19 mouse cellular contexts compared by ENCODE assay signal in the genomic region with DNA sequence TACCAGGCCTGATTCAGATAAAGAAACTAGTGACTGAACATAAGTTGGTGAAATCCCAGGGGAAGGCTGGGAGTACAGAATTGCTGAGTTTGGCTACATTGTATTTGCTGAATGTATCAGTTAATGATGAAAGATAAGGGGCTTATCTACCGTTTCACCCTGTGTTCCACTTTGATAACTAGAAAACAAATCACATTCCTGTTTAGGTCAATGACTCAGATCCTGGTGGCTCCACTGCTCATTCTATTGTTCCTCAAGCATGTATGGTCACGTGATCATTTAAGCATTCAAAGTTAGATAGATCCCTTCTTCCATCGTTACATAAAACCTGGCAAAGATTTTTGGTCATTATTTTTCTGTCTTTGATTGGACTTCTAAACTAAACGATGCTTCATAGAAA. TPM values are rescaled to one million over a fixed set of nuclear protein-coding genes. Genes with fewer than 3 reads are reported as not detected.
"Had no signal": no experiment of that assay in that cellular context is flagged by ENCODE, and none has a peak within 500 bp of the region (broad histone marks: within the 10 kb centered on the region; RNA-seq: fewer than 3 reads in every experiment).

No protein-coding gene starts in this region.

- DNase-seq: lung, adult 2 months; spleen, adult 18-20 months; thymus, postnatal 36 days had no signal

- H3K4me2 ChIP-seq: kidney, embryonic 15.5 days; limb, embryonic 12.5 days; liver, embryonic 11.5 days; liver, embryonic 15.5 days; midbrain, embryonic 13.5 days had no signal

- H3K4me3 ChIP-seq: kidney, embryonic 15.5 days; limb, embryonic 12.5 days; liver, embryonic 15.5 days; midbrain, embryonic 13.5 days had no signal

- H3K9ac ChIP-seq: kidney, embryonic 15.5 days; limb, embryonic 12.5 days; liver, embryonic 15.5 days; midbrain, embryonic 13.5 days had no signal

- H3K36me3 ChIP-seq: kidney, embryonic 15.5 days; limb, embryonic 12.5 days; liver, embryonic 15.5 days; midbrain, embryonic 13.5 days had no signal

- H3K4me1 ChIP-seq: kidney, embryonic 15.5 days; limb, embryonic 12.5 days; liver, embryonic 15.5 days; midbrain, embryonic 13.5 days had no signal

- ATAC-seq: lung, postnatal 0 days; midbrain, embryonic 13.5 days had no signal

- H3K27ac ChIP-seq: kidney, embryonic 15.5 days; limb, embryonic 12.5 days; liver, embryonic 15.5 days; midbrain, embryonic 13.5 days had no signal

- H3K9me3 ChIP-seq: kidney, embryonic 15.5 days; limb, embryonic 12.5 days; liver, embryonic 15.5 days; midbrain, embryonic 13.5 days had no signal

- H3K27me3 ChIP-seq: kidney, embryonic 15.5 days; limb, embryonic 12.5 days; liver, embryonic 15.5 days; midbrain, embryonic 13.5 days had no signal

RNA-seq across cellular contexts. Expression of a gene that starts 6.3 kb away (rescaled TPM):
- total RNA-seq: layer of hippocampus, adult 18-20 months; layer of hippocampus, postnatal 10 days; left cerebral cortex, postnatal 36 days; megakaryocyte progenitor cell, adult 5-6 weeks; midbrain, postnatal 0 days; neutrophil, adult 5-6 weeks had no signal
- polyA plus RNA-seq: limb, embryonic 12.5 days; midbrain, embryonic 13.5 days; neural tube, embryonic 11.5 days; testis, adult 2 months; thymus, postnatal 0 days had no signal

RNA-seq across cellular contexts. Expression of a gene that starts 24.5 kb away (rescaled TPM):
- total RNA-seq: layer of hippocampus, adult 18-20 months; layer of hippocampus, postnatal 10 days; left cerebral cortex, postnatal 36 days; megakaryocyte progenitor cell, adult 5-6 weeks; midbrain, postnatal 0 days; neutrophil, adult 5-6 weeks had no signal
- polyA plus RNA-seq: limb, embryonic 12.5 days; lung, adult 2 months; lung, postnatal 0 days; midbrain, embryonic 13.5 days; midbrain, postnatal 0 days; neural tube, embryonic 11.5 days; testis, adult 2 months; thymus, postnatal 0 days had no signal

RNA-seq across cellular contexts. Expression of a gene that starts 28.9 kb away (rescaled TPM):
- total RNA-seq: layer of hippocampus, adult 18-20 months; layer of hippocampus, postnatal 10 days; left cerebral cortex, postnatal 36 days; megakaryocyte progenitor cell, adult 5-6 weeks; midbrain, postnatal 0 days; neutrophil, adult 5-6 weeks had no signal
- polyA plus RNA-seq: limb, embryonic 12.5 days; liver, embryonic 11.5 days; liver, embryonic 15.5 days; lung, adult 2 months; lung, postnatal 0 days; midbrain, embryonic 13.5 days; neural tube, embryonic 11.5 days; stomach, embryonic 14.5 days had no signal
